Mouse (Mus musculus): Measurements from ENCODE around the gene Taar5. TPM values are rescaled to one million over a fixed set of nuclear protein-coding genes. Genes with fewer than 3 reads are reported as not detected.

Gene Taar5
- polyA plus RNA-seq, 1 experiment from 2014 or later: not detected

DNA sequence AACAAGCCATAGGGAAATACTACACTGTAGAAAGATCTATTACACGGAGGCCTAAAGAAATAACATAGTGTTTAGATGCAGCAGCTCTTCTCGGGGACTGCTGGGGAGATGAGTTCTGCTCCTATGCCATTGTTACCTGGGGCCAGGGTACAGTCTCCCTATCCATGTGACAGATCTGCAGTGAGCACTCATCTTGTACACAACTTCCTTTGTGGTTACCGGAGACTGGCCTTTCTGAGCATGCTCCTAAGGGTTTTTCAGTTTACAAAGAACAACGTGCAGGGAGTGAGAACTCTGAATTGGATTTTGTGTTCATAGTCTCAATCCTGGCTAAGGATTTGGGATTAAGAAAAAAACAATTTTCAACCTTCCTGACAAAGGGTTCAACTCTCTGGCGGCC lies 15.9 kb downstream of the Taar5 start:
- Histone ChIP-seq H3K27ac (replicated peaks; ENCODE audit: low read depth, low read length) (no peak overlapping the region), H3K4me1 (ENCODE audit: control insufficient read depth, insufficient read depth, low read length) (no peaks in the 10 kb centered on the region), H3K36me3 (ENCODE audit: control insufficient read depth, insufficient read depth, low read length) (no peaks in the 10 kb centered on the region), H3K9ac (replicated peaks; ENCODE audit: low read length) (no peak overlapping the region), H3K9me3 (ENCODE audit: control insufficient read depth, low read length) (no peaks in the 10 kb centered on the region), H3K27me3 (ENCODE audit: control insufficient read depth, insufficient read depth, low read length) (no peaks in the 10 kb centered on the region), H3K4me2 (ENCODE audit: low read length) (no peak overlapping the region), H3K4me3 (replicated peaks; ENCODE audit: low read depth, low read length) (no peak overlapping the region)
- no peak for ATAC-seq (ENCODE audit: low FRiP score, low TSS enrichment)
- no peak for DNase-seq
- 80% methylated on average over 5 of the region's 5 CpGs for WGBS

DNA sequence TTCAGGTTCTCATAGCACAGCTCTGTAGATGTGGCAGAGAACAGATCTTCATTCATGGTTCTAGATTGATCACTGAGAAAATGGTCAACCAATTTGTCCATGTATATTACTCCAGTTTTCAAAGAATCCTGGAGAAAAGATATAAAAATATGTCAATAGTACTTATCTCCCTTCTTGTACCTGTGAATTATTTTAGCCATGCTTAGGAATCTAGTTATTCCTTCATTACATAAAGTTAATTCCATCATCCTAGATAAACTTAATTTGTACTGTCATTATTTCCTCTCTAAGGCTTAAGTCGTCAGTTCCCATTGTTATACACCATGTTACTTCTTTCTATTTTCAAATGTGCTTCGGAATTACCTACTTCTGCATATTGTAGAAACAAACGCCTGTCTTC lies 22.9 kb downstream of the Taar5 start, which contains the start of gene Taar7a:
TSS of gene Taar7a (minus strand) at position 101 of the 400 bp plus-strand sequence.
- Histone ChIP-seq H3K4me1 (ENCODE audit: control insufficient read depth, insufficient read depth, low read length) (no peaks in the 10 kb centered on the region), H3K4me3 (replicated peaks; ENCODE audit: low read depth, low read length) (no peak within 1 kb of the TSS), H3K27ac (replicated peaks; ENCODE audit: low read depth, low read length) (no peak within 1 kb of the TSS), H3K9ac (replicated peaks; ENCODE audit: low read length) (no peak within 1 kb of the TSS), H3K36me3 (ENCODE audit: control insufficient read depth, insufficient read depth, low read length) (no peaks in the 10 kb centered on the region), H3K27me3 (ENCODE audit: control insufficient read depth, insufficient read depth, low read length) (no peaks in the 10 kb centered on the region), H3K4me2 (ENCODE audit: low read length) (no peak within 1 kb of the TSS), H3K9me3 (ENCODE audit: control insufficient read depth, low read length) (no peaks in the 10 kb centered on the region)
- DNase-seq: no peak
- no peak for ATAC-seq (ENCODE audit: low FRiP score, low TSS enrichment)
- 69% methylated on average over 3 of the region's 3 CpGs for WGBS

DNA sequence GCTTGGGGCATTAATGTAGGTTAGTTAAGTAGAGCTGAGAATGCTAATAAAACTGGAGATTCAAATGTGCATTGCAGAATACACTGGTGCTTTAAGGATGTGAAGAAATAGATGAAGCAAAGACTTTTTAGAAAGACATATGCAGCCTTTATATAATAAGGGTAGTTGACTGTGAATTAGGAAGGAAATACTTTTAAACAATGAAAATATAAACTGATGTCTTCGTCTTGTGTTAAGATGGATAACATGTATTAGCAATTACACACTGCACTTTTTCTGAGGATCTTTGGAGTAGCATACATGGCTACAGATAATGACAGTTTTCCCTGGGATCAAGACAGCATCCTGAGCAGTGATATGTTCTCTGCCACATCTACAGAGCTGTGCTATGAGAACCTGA lies 29.1 kb downstream of the Taar5 start, which contains the start of gene Taar7b:
TSS of gene Taar7b (plus strand) at position 301 of the 400 bp plus-strand sequence.
- Histone ChIP-seq H3K27ac (replicated peaks; ENCODE audit: low read depth, low read length) (no peak within 1 kb of the TSS), H3K27me3 (ENCODE audit: control insufficient read depth, insufficient read depth, low read length) (no peaks in the 10 kb centered on the region), H3K9ac (replicated peaks; ENCODE audit: low read length) (no peak within 1 kb of the TSS), H3K9me3 (ENCODE audit: control insufficient read depth, low read length) (no peaks in the 10 kb centered on the region), H3K4me1 (ENCODE audit: control insufficient read depth, insufficient read depth, low read length) (no peaks in the 10 kb centered on the region), H3K4me3 (replicated peaks; ENCODE audit: low read depth, low read length) (no peak within 1 kb of the TSS), H3K36me3 (ENCODE audit: control insufficient read depth, insufficient read depth, low read length) (no peaks in the 10 kb centered on the region), H3K4me2 (ENCODE audit: low read length) (no peak within 1 kb of the TSS)
- whole genome bisulfite sequencing: 93% methylated on average over 1 of the region's 1 CpGs
- ATAC-seq (ENCODE audit: low FRiP score, low TSS enrichment) (no peak), DNase-seq (no peak)

DNA sequence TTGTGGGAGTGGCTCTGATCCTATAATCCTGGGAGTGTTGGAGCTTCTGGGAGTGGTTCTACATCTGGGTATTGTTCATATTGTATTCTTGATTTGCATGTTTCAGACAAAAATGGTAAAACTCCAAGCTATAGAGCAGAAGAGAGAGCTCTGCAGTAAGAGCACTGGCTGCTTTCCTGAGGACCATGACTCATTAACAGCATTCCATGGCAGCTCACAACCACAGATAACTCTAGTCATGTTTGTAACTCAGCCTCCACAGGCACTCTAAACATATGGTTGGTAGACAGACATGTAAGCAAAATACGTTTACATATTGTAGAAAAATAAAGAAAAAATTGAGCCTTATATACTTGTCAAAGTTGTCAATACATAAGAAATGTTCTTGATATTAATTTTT lies 35.9 kb downstream of the Taar5 start:
- Histone ChIP-seq H3K4me1 (ENCODE audit: control insufficient read depth, insufficient read depth, low read length) (no peaks in the 10 kb centered on the region), H3K4me3 (replicated peaks; ENCODE audit: low read depth, low read length) (no peak overlapping the region), H3K9ac (replicated peaks; ENCODE audit: low read length) (no peak overlapping the region), H3K36me3 (ENCODE audit: control insufficient read depth, insufficient read depth, low read length) (no peaks in the 10 kb centered on the region), H3K27me3 (ENCODE audit: control insufficient read depth, insufficient read depth, low read length) (no peaks in the 10 kb centered on the region), H3K9me3 (ENCODE audit: control insufficient read depth, low read length) (no peaks in the 10 kb centered on the region), H3K27ac (replicated peaks; ENCODE audit: low read depth, low read length) (no peak overlapping the region), H3K4me2 (ENCODE audit: low read length) (no peak overlapping the region)
- 77% methylated on average over 1 of the region's 1 CpGs for WGBS
- ATAC-seq (ENCODE audit: low FRiP score, low TSS enrichment): no peak
- DNase-seq: no peak

DNA sequence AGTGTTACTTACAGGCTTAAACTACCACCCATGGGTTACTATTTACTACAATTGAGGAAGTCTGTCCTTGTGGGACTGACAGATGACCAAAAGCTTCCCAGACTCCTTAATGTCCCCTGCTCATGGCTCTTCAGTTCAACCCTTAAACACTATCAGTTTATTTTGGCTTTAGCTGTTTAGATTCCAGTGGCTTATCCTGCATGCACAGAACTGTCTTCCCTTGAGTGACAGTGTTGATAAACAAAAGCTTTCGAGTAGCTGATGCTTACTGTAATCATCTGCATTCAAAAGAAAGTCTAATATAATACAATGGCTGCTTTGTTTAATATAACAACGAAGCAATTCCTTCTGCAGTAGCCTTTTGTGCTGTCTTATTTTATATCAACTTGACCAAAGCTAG lies 36.5 kb downstream of the Taar5 start:
- WGBS: 58% methylated on average over 2 of the region's 2 CpGs
- no peak overlapping the region for H3K9ac ChIP-seq (replicated peaks; ENCODE audit: low read length)
- no peak for ATAC-seq (ENCODE audit: low FRiP score, low TSS enrichment)

DNA sequence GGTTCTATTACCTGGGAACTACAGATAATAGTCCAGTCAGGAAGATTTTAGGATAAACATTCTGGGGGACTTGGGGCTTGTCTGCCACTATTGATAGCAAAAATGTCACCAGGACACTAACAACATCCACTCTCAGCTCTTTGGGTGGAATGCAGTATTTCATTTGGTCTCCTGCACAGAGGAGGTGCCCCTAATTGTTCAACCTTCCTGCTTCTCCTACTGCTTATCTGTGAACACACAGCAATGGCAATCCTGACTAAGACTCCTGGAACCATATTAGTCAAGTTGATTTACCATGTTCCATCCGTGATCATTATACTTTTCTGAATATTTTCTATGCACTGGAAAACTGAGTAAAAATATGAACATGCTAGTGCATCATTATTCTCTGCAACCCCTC lies 37.6 kb downstream of the Taar5 start:
- 88% methylated on average over 1 of the region's 1 CpGs for WGBS
- Histone ChIP-seq H3K9ac (replicated peaks; ENCODE audit: low read length) (no peak overlapping the region), H3K4me1 (ENCODE audit: control insufficient read depth, insufficient read depth, low read length) (no peaks in the 10 kb centered on the region), H3K4me2 (ENCODE audit: low read length) (no peak overlapping the region), H3K4me3 (replicated peaks; ENCODE audit: low read depth, low read length) (no peak overlapping the region), H3K36me3 (ENCODE audit: control insufficient read depth, insufficient read depth, low read length) (no peaks in the 10 kb centered on the region), H3K27me3 (ENCODE audit: control insufficient read depth, insufficient read depth, low read length) (no peaks in the 10 kb centered on the region), H3K27ac (replicated peaks; ENCODE audit: low read depth, low read length) (no peak overlapping the region), H3K9me3 (ENCODE audit: control insufficient read depth, low read length) (no peaks in the 10 kb centered on the region)
- DNase-seq: no peak
- ATAC-seq (ENCODE audit: low FRiP score, low TSS enrichment): no peak

More for the DNA sequence above, 36.5 kb downstream of the Taar5 start:
- no peak for DNase-seq
- Histone ChIP-seq H3K4me1 (ENCODE audit: control insufficient read depth, insufficient read depth, low read length) (no peaks in the 10 kb centered on the region), H3K36me3 (ENCODE audit: control insufficient read depth, insufficient read depth, low read length) (no peaks in the 10 kb centered on the region), H3K27me3 (ENCODE audit: control insufficient read depth, insufficient read depth, low read length) (no peaks in the 10 kb centered on the region), H3K4me3 (replicated peaks; ENCODE audit: low read depth, low read length) (no peak overlapping the region), H3K27ac (replicated peaks; ENCODE audit: low read depth, low read length) (no peak overlapping the region), H3K9me3 (ENCODE audit: control insufficient read depth, low read length) (no peaks in the 10 kb centered on the region), H3K4me2 (ENCODE audit: low read length) (no peak overlapping the region)

Other genes with a start within 250 kb of the Taar5 start
- gene Rps12, start 183.4 kb upstream of the Taar5 start, polyA plus RNA-seq (2014; fragmentation: Nextera tagmentation; extraction: Ambion mirVana): 119 and 123 TPM in 2 replicates
- 16.4 and 21.2 TPM in 2 replicates for gene Slc18b1, start 173.7 kb upstream of the Taar5 start, polyA plus RNA-seq (2014; fragmentation: Nextera tagmentation; extraction: Ambion mirVana)
- not detected in 2 replicates for gene Vnn3, start 119.2 kb upstream of the Taar5 start, polyA plus RNA-seq (2014; fragmentation: Nextera tagmentation; extraction: Ambion mirVana)
- 0.08 TPM in 1 of 2 replicates, not detected in the other for gene Vnn1, start 76.0 kb upstream of the Taar5 start, polyA plus RNA-seq (2014; fragmentation: Nextera tagmentation; extraction: Ambion mirVana)
- not detected in 2 replicates for gene Taar1, start 50.4 kb upstream of the Taar5 start, polyA plus RNA-seq (2014; fragmentation: Nextera tagmentation; extraction: Ambion mirVana)
- not detected in 2 replicates for gene Taar2, start 32.1 kb upstream of the Taar5 start, polyA plus RNA-seq (2014; fragmentation: Nextera tagmentation; extraction: Ambion mirVana)
- not detected in 2 replicates for gene Taar3, start 21.1 kb upstream of the Taar5 start, polyA plus RNA-seq (2014; fragmentation: Nextera tagmentation; extraction: Ambion mirVana)
- gene Taar4, start 10.2 kb upstream of the Taar5 start, polyA plus RNA-seq (2014; fragmentation: Nextera tagmentation; extraction: Ambion mirVana): not detected in 2 replicates
- not detected in 2 replicates for gene Taar6, start 14.9 kb downstream of the Taar5 start, polyA plus RNA-seq (2014; fragmentation: Nextera tagmentation; extraction: Ambion mirVana)
- not detected in 2 replicates for gene Taar7a, start 22.8 kb downstream of the Taar5 start, polyA plus RNA-seq (2014; fragmentation: Nextera tagmentation; extraction: Ambion mirVana)
- not detected in 2 replicates for gene Taar7b, start 29.2 kb downstream of the Taar5 start, polyA plus RNA-seq (2014; fragmentation: Nextera tagmentation; extraction: Ambion mirVana)
- gene Taar7d, start 56.5 kb downstream of the Taar5 start, polyA plus RNA-seq (2014; fragmentation: Nextera tagmentation; extraction: Ambion mirVana): not detected in 2 replicates
- not detected in 2 replicates for gene Taar7e, start 66.9 kb downstream of the Taar5 start, polyA plus RNA-seq (2014; fragmentation: Nextera tagmentation; extraction: Ambion mirVana)
- not detected in 2 replicates for gene Taar7f, start 78.8 kb downstream of the Taar5 start, polyA plus RNA-seq (2014; fragmentation: Nextera tagmentation; extraction: Ambion mirVana)
- gene Taar8a, start 105.8 kb downstream of the Taar5 start, polyA plus RNA-seq (2014; fragmentation: Nextera tagmentation; extraction: Ambion mirVana): not detected in 2 replicates
- not detected in 2 replicates for gene Taar8b, start 121.6 kb downstream of the Taar5 start, polyA plus RNA-seq (2014; fragmentation: Nextera tagmentation; extraction: Ambion mirVana)
- not detected in 2 replicates for gene Taar8c, start 131.2 kb downstream of the Taar5 start, polyA plus RNA-seq (2014; fragmentation: Nextera tagmentation; extraction: Ambion mirVana)
- gene Taar9, start 138.8 kb downstream of the Taar5 start, polyA plus RNA-seq (2014; fragmentation: Nextera tagmentation; extraction: Ambion mirVana): not detected in 2 replicates
- gene Stx7, start 178.6 kb downstream of the Taar5 start, polyA plus RNA-seq (2014; fragmentation: Nextera tagmentation; extraction: Ambion mirVana): 326 and 358 TPM in 2 replicates